Mouse (Mus musculus): ENCODE results near the gene Smad3.

- TF ChIP-seq USF1 (IDR thresholded peaks at IDR 0.05; ENCODE audit: low read depth): no peak
- no peak for TF ChIP-seq TCF12 (IDR thresholded peaks at IDR 0.05; ENCODE audit: insufficient read depth, poor library complexity, severe bottlenecking)
- no peak for TF ChIP-seq POLR2A (IDR thresholded peaks at IDR 0.05; ENCODE audit: insufficient read length, low read depth)
- TF ChIP-seq MAX (IDR thresholded peaks at IDR 0.05; ENCODE audit: low read depth): no peak
- TF ChIP-seq POLR2AphosphoS2 (IDR thresholded peaks at IDR 0.05; ENCODE audit: insufficient read length, low read depth): no peak
- TF ChIP-seq CEBPB (IDR thresholded peaks at IDR 0.05; ENCODE audit: insufficient read depth, poor library complexity, severe bottlenecking): no peak
- TF ChIP-seq REST (IDR thresholded peaks at IDR 0.05; ENCODE audit: insufficient read depth, insufficient read length): no peak
- TF ChIP-seq SRF (IDR thresholded peaks at IDR 0.05; ENCODE audit: control insufficient read depth, insufficient read length, low read depth): no peak
- peak in 1 of 3 experiments; percentile 71 for TF ChIP-seq MYOG (IDR thresholded peaks at IDR 0.05; ENCODE audit: control insufficient read depth in 1 of 3, insufficient read depth in 1 of 3, insufficient read length in 2 of 3, low read depth in 2 of 3)
These were observed 26.5 kb downstream of the Smad3 start for GRCm38 (mm10) chr9:63731114-63731828.
